Mouse (Mus musculus): ENCODE data around the gene Nsmce3. TPM values are rescaled to one million over a fixed set of nuclear protein-coding genes. Genes with fewer than 3 reads are reported as not detected.
A peak's percentile ranks its signal among the peaks of the same experiment; 100 is the strongest.

Nsmce3 gene
- polyA plus RNA-seq, 1 experiment from 2014 or later, result 11.6 TPM

DNA sequence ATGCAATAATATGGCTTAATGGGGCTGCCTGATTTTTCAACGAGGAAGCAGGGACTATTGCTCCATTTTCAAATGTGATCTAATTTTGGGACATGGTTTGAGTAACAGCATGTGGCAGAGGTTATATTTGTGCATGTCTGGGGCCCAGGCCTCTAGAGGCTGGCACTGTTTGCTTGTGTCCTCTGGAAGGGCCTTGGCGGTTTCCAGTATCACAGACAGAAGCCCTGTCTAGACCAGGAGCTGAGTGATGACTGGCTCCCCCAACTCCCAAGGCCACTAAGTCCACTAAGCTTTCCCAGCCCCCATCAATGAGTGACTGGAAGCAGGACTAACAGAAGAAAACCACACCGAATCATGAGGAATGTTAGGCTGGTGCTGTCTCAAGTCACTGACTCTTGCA is 18.3 kb upstream of the Nsmce3 start:
- Histone ChIP-seq H3K9me3 (no peaks in the 10 kb centered on the region), H3K4me1 (peaks cover 6% of the 10 kb centered on the region; the same call in 1 of the 2 replicates), H3K4me3 (no peak overlapping the region), H3K27ac (replicated peaks) (no peak overlapping the region), H3K27me3 (no peaks in the 10 kb centered on the region; the same call in 1 of the 2 replicates), H3K4me2 (replicated peaks) (no peak overlapping the region), H3K9ac (replicated peaks) (no peak overlapping the region), H3K36me3 (no peaks in the 10 kb centered on the region)
- 84% methylated on average over 3 of the region's 3 CpGs for WGBS
- no peak for ATAC-seq (ENCODE audit: low FRiP score, low read depth)

GRCm38 (mm10) chr7:64889919-64890318 is 17.1 kb upstream of the Nsmce3 start:
- Histone ChIP-seq H3K9me3 (no peaks in the 10 kb centered on the region), H3K9ac (replicated peaks) (no peak overlapping the region), H3K27ac (replicated peaks) (no peak overlapping the region), H3K27me3 (no peaks in the 10 kb centered on the region; the same call in 1 of the 2 replicates), H3K4me3 (no peak overlapping the region), H3K4me1 (no peaks in the 10 kb centered on the region), H3K4me2 (replicated peaks) (no peak overlapping the region), H3K36me3 (no peaks in the 10 kb centered on the region)
- WGBS, result 91% methylated on average over 9 of the region's 9 CpGs
- ATAC-seq (ENCODE audit: low FRiP score, low read depth), result no peak

DNA sequence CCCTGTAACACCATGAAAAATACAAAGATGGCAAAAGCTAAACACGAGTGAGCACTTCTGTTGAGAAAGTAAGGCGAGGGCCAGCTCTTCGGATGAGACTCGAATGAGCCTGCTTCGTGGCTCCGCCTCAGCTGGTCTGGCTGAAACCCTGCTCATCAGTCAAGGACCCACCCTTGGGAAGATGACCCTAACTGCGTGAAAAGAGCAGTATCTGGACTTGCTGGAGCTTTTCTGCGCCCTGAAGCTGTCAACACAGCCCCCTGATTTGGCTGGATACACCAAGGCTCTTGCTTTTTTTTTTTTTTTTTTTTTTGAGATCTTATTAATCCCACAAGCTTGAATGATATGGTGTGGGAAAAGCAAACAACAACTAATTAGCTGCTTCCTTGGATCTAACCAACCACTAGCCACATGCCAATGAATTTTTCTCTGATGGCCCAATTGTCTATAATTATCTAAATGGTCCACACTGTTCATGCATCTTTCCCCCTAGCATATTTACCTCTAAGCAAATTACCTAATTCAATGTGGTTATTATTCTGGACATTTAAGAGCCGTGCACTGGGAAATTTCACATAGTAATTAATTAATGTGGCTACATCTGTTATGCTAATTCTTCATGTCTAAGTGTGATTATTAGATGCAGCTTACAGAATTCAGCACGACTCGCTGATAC is 11.5 kb upstream of the Nsmce3 start:
- Histone ChIP-seq H3K9me3 (no peaks in the 10 kb centered on the region), H3K27me3 (no peaks in the 10 kb centered on the region; the same call in 1 of the 2 replicates), H3K4me2 (replicated peaks) (no peak overlapping the region), H3K4me1 (no peaks in the 10 kb centered on the region), H3K4me3 (no peak overlapping the region), H3K36me3 (no peaks in the 10 kb centered on the region), H3K9ac (replicated peaks) (no peak overlapping the region), H3K27ac (replicated peaks) (no peak overlapping the region)
- ATAC-seq (ENCODE audit: low FRiP score, low read depth), result no peak
- WGBS, result 78% methylated on average over 11 of the region's 11 CpGs

- no peak overlapping the region for H3K4me3 ChIP-seq
- ATAC-seq (ENCODE audit: low FRiP score, low read depth), result no peak
- H3K9me3 ChIP-seq, result no peaks in the 10 kb centered on the region
- no peak overlapping the region for H3K27ac ChIP-seq (replicated peaks)
- H3K4me1 ChIP-seq, result no peaks in the 10 kb centered on the region
- no peaks in the 10 kb centered on the region for H3K36me3 ChIP-seq
- no peaks in the 10 kb centered on the region for H3K27me3 ChIP-seq
- H3K9ac ChIP-seq (replicated peaks), result no peak overlapping the region
- WGBS, result 69% methylated on average over 6 of the region's 6 CpGs
- H3K4me2 ChIP-seq (replicated peaks), result no peak overlapping the region
Observed at GRCm38 (mm10) chr7:64882243-64882642, 9.4 kb upstream of the Nsmce3 start.

GRCm38 (mm10) chr7:64881387-64881786 is 8.6 kb upstream of the Nsmce3 start:
- WGBS, result 84% methylated on average over 7 of the region's 7 CpGs
- no peak for ATAC-seq (ENCODE audit: low FRiP score, low read depth)
- no peak overlapping the region for H3K9ac ChIP-seq (replicated peaks)
- H3K9me3 ChIP-seq, result no peaks in the 10 kb centered on the region
- no peaks in the 10 kb centered on the region for H3K4me1 ChIP-seq
- no peak overlapping the region for H3K4me3 ChIP-seq
- H3K27ac ChIP-seq (replicated peaks), result no peak overlapping the region
- H3K36me3 ChIP-seq, result no peaks in the 10 kb centered on the region
- no peak overlapping the region for H3K4me2 ChIP-seq (replicated peaks)
- H3K27me3 ChIP-seq, result no peaks in the 10 kb centered on the region

GRCm38 (mm10) chr7:64880415-64880814 is 7.6 kb upstream of the Nsmce3 start:
- Histone ChIP-seq H3K4me3 (no peak overlapping the region), H3K27ac (replicated peaks) (no peak overlapping the region), H3K36me3 (no peaks in the 10 kb centered on the region), H3K4me2 (replicated peaks) (no peak overlapping the region), H3K9me3 (no peaks in the 10 kb centered on the region), H3K9ac (replicated peaks) (no peak overlapping the region), H3K27me3 (no peaks in the 10 kb centered on the region), H3K4me1 (no peaks in the 10 kb centered on the region)
- 90% methylated on average over 5 of the region's 5 CpGs for WGBS
- no peak for ATAC-seq (ENCODE audit: low FRiP score, low read depth)

- no peak overlapping the region for H3K4me2 ChIP-seq (replicated peaks)
- no peak for ATAC-seq (ENCODE audit: low FRiP score, low read depth)
- no peak overlapping the region for H3K9ac ChIP-seq (replicated peaks)
- no peaks in the 10 kb centered on the region for H3K9me3 ChIP-seq
- H3K4me1 ChIP-seq, result peaks cover 13% of the 10 kb centered on the region
- no peak overlapping the region for H3K4me3 ChIP-seq
- no peaks in the 10 kb centered on the region for H3K27me3 ChIP-seq
- WGBS, result 89% methylated on average over 4 of the region's 4 CpGs
- 0 out of 2 replicates have a peak, but pooled peaks cover 8% of the 10 kb centered on the region for H3K36me3 ChIP-seq
- no peak overlapping the region for H3K27ac ChIP-seq (replicated peaks)
Observed at GRCm38 (mm10) chr7:64874941-64875340, 2.1 kb upstream of the Nsmce3 start.

DNA sequence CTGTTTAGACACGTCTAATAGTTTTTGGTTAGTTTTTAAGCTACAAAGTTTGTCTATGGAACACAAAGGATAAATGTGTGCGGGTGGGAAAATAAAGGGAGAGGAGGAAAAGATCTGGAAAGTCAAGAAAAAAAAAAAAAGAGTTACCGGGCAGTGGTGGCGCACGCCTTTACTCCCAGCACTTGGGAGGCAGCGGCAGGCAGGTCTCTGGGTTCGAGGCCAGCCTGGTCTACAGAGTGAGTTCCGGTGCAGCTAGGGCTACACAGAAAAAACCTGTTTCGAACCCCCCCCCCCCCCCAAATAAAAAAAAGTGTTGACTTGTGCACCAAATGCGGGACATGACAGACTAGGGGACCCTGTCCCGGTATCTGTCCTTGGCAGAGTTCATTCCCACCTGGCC is 469 bp upstream of the Nsmce3 start:
- H3K4me2 ChIP-seq (replicated peaks), result peak overlapping the region; percentile 90
- peaks cover 26% of the 10 kb centered on the region for H3K4me1 ChIP-seq
- H3K9ac ChIP-seq (replicated peaks), result no peak overlapping the region; the same call in 1 of the 2 replicates
- H3K9me3 ChIP-seq, result no peaks in the 10 kb centered on the region
- H3K36me3 ChIP-seq, result 0 out of 2 replicates have a peak, but pooled peaks cover 8% of the 10 kb centered on the region
- WGBS, result 41% methylated on average over 11 of the region's 11 CpGs
- ATAC-seq (ENCODE audit: low FRiP score, low read depth), result peak; percentile 25; the same call in 1 of the 2 replicates
- H3K27ac ChIP-seq (replicated peaks), result peak overlapping the region; percentile 92
- no peaks in the 10 kb centered on the region for H3K27me3 ChIP-seq
- H3K4me3 ChIP-seq, result peak overlapping the region; percentile 76

DNA sequence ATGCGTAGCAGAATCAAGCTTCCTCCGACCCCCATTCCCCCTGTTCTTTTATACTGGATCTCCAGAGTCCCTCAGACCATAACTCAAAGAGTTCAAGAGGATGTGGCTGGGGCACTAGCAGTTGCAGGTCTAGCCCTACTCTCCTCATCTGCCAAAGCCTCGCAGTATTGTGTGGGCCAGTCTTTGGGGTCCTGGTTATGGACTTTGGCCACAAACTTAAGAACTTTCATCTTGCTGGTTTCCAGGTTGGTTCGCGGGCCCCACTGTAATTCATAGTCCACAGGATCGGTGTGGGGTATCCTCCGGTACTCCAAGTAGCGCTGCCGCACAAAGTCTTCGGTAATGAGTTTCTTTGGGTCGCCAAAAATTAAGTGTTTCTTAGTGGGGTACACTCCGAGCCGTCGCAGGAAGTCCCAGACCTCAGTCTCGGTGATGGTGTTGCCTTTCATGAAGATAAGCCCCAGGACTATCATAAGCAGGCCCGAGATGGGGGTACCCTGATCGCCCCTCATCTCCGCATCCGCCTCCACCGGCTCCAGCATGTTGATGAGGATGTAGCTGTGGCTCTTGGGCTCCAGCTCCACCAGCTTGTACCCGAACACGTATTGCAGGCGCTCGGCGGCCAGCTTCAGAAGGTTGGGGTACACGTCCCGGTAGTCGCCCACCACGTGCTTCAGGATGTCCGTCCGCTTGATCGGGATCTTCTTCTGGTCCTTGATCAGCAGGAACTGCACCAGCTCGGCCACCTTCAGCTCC is 632 bp downstream of the Nsmce3 start:
- peak overlapping the region; percentile 90 for H3K9ac ChIP-seq (replicated peaks)
- peak; percentile 71 for ATAC-seq (ENCODE audit: low FRiP score, low read depth)
- no peaks in the 10 kb centered on the region for H3K9me3 ChIP-seq
- peak overlapping the region; percentile 90 for H3K4me2 ChIP-seq (replicated peaks)
- peak overlapping the region; percentile 76 for H3K4me3 ChIP-seq
- peak overlapping the region; percentile 92 for H3K27ac ChIP-seq (replicated peaks)
- H3K27me3 ChIP-seq, result no peaks in the 10 kb centered on the region
- WGBS, result 2% methylated on average over 33 of the region's 33 CpGs
- peaks cover 26% of the 10 kb centered on the region for H3K4me1 ChIP-seq
- 0 out of 2 replicates have a peak, but pooled peaks cover 8% of the 10 kb centered on the region for H3K36me3 ChIP-seq

DNA sequence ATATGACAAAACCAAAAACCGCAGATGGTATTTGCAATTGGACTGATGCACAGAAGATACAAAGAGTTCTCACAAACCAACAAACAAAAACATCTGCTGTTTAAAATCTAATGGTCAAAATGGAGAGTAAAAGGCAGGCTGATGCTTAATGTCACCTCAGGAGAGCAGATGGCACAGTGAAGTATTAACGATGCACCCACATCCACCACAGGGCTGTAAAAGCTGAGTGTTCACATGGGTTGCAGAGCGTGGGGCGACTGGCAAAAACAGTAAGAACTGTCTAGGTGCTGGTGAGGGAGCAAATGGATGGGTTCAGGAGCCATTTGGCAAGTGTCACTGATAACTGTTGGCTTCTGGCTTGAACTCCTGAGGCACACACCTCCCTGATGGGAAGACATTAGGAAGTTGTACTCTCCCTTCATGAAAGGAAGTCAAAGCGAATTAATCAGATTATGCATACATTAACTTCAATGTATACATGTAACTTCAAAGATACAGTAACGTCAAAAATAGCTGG is 3.2 kb downstream of the Nsmce3 start:
- Histone ChIP-seq H3K36me3 (0 out of 2 replicates have a peak, but pooled peaks cover 8% of the 10 kb centered on the region), H3K4me1 (peaks cover 26% of the 10 kb centered on the region), H3K27ac (replicated peaks) (no peak overlapping the region), H3K27me3 (no peaks in the 10 kb centered on the region), H3K4me2 (replicated peaks) (peak overlapping the region; percentile 90; the same call in 1 of the 2 replicates), H3K9me3 (no peaks in the 10 kb centered on the region), H3K9ac (replicated peaks) (no peak overlapping the region), H3K4me3 (no peak overlapping the region)
- ATAC-seq (ENCODE audit: low FRiP score, low read depth), result no peak
- 91% methylated on average over 6 of the region's 6 CpGs for WGBS

DNA sequence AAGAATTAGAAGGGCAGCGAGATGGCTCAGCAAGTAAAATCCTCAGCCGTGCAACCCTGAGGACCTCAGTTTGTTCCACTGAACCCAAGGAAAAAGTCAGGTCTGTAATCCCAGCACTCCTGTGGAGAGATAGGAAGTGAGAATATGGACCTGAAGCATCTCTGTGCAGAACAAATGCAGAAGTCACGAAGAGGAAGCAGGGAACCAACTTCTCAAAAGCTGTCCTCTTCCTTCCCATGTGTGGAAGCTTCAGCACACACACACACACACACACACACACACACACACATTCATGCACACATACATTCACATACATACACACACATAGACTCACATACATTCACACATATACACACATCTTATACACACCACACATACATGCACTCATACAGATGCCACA is 9.3 kb downstream of the Nsmce3 start:
- Histone ChIP-seq H3K36me3 (no peaks in the 10 kb centered on the region), H3K4me1 (peaks cover under 1% of the 10 kb centered on the region; the same call in 1 of the 2 replicates), H3K27ac (replicated peaks) (no peak overlapping the region), H3K9me3 (no peaks in the 10 kb centered on the region), H3K4me2 (replicated peaks) (no peak overlapping the region), H3K9ac (replicated peaks) (no peak overlapping the region), H3K4me3 (no peak overlapping the region), H3K27me3 (no peaks in the 10 kb centered on the region)
- 86% methylated on average over 3 of the region's 3 CpGs for WGBS
- ATAC-seq (ENCODE audit: low FRiP score, low read depth), result no peak

DNA sequence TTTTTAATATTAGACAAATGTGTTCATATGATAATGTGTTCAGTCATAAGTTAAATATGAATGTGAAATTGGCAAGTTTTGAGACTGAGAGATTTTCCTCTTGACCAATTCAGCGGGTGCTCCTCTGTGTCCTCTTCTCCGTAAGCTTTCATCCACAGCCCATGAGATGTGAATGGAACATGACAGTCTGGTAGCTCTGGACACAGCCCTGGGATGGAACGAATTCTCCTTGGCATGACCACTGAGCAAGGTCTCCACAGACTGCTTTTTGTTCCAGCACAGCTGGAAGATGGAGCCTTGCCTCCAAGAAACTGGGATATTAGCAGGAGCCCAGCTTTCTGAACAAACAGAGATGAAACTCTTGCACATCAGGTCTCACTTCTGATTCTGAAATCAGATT is 9.8 kb downstream of the Nsmce3 start:
- Histone ChIP-seq H3K9ac (replicated peaks) (no peak overlapping the region), H3K4me1 (no peaks in the 10 kb centered on the region), H3K36me3 (no peaks in the 10 kb centered on the region), H3K27me3 (no peaks in the 10 kb centered on the region), H3K9me3 (no peaks in the 10 kb centered on the region), H3K4me2 (replicated peaks) (no peak overlapping the region), H3K4me3 (no peak overlapping the region), H3K27ac (replicated peaks) (no peak overlapping the region)
- WGBS, result 78% methylated on average over 3 of the region's 3 CpGs
- ATAC-seq (ENCODE audit: low FRiP score, low read depth), result no peak

Measured in midbrain, embryonic 12.5 days (tissue).